Mouse (Mus musculus) neural tube, embryonic 15.5 days (tissue): ENCODE measurements around the gene Sema5a. TPM values are rescaled to one million over a fixed set of nuclear protein-coding genes. Genes with fewer than 3 reads are reported as not detected.

Experiments
- ATAC-seq: fragments of 200-750 bp; cut with Nextera tagmentation; 2 replicates; pipeline ENCODE4 v1.8.0; 2017; ENCODE audit warnings: mild to moderate bottlenecking, moderate TSS enrichment, moderate library complexity; ENCODE audit not compliant: low FRiP score
- H3K27ac ChIP-seq: fragments of 300-500 bp; sonication (generic); replicated peaks from 2 replicates; pipeline ENCODE4 v1.5.1; 2015; ENCODE audit warnings: mild to moderate bottlenecking, inconsistent platforms
- H3K27me3 ChIP-seq: fragments of 300-500 bp; sonication (generic); replicated peaks from 2 replicates; pipeline ENCODE4 v1.6.1; 2015; ENCODE audit warnings: inconsistent platforms
- H3K36me3 ChIP-seq: fragments of 300-500 bp; sonication (generic); 2 replicates; pipeline ENCODE4 v1.6.1; 2015; ENCODE audit warnings: inconsistent platforms
- H3K4me1 ChIP-seq: fragments of 300-500 bp; sonication (generic); 2 replicates; pipeline ENCODE4 v1.6.1; 2015; ENCODE audit warnings: inconsistent platforms
- H3K4me2 ChIP-seq: fragments of 300-500 bp; sonication (generic); 2 replicates; pipeline ENCODE4 v1.6.1; 2015; ENCODE audit warnings: inconsistent platforms, mild to moderate bottlenecking, moderate library complexity
- H3K4me3 ChIP-seq: fragments of 300-500 bp; sonication (generic); replicated peaks from 2 replicates; pipeline ENCODE4 v1.5.1; 2015; ENCODE audit warnings: mild to moderate bottlenecking, inconsistent platforms
- H3K9ac ChIP-seq: fragments of 300-500 bp; sonication (generic); replicated peaks from 2 replicates; pipeline ENCODE4 v1.6.1; 2015; ENCODE audit warnings: mild to moderate bottlenecking, inconsistent platforms
- H3K9me3 ChIP-seq: fragments of 300-500 bp; sonication (generic); replicated peaks from 2 replicates; pipeline ENCODE4 v1.6.1; 2016; ENCODE audit warnings: inconsistent platforms
- WGBS: fragments of 180-500 bp; shearing (Covaris S2); methylation state at CpG from one replicate; pipeline ENCODE4 v1.1.7; 2015; ENCODE audit warnings: mixed read lengths; 5-methylcytosine and 5-hydroxymethylcytosine counted together
- polyA plus RNA-seq: library from polyadenylated mRNA; unstranded; fragments of >200 nt; fragmentation: Nextera tagmentation; extraction: Ambion mirVana; gene quantifications from 2 replicates; pipeline ENCODE4 v1.2.1, GENCODE M21; 2015

Gene Sema5a
- polyA plus RNA-seq, 1 experiment from 2014 or later: 12.9 TPM

DNA sequence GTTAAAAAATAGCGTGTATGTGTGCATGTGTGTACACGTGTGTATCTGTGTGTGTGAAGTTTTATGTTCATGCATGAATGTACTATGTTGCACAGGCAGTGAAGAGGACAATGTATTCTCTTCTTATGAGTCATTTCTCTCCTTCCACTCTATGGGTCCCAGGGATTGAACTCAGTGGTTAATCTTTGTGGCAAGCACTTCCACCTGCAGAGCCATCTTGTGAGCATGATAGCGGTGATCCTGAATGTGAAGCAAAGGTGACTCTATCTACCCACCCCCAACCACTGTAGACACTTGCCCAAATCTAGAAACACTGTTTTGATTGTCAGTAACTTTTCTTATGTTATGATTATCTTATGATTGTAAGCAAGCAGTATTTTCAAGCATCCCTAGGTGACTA, 133.2 kb downstream of the Sema5a start:
- Histone ChIP-seq H3K4me2 (no peak overlapping the region), H3K4me1 (no peaks in the 10 kb centered on the region), H3K9me3 (no peaks in the 10 kb centered on the region), H3K4me3 (no peak overlapping the region), H3K27ac (no peak overlapping the region), H3K9ac (no peak overlapping the region), H3K27me3 (no peaks in the 10 kb centered on the region), H3K36me3 (no peaks in the 10 kb centered on the region)
- 94% methylated on average over 3 of the region's 3 CpGs for WGBS
- ATAC-seq: no peak

DNA sequence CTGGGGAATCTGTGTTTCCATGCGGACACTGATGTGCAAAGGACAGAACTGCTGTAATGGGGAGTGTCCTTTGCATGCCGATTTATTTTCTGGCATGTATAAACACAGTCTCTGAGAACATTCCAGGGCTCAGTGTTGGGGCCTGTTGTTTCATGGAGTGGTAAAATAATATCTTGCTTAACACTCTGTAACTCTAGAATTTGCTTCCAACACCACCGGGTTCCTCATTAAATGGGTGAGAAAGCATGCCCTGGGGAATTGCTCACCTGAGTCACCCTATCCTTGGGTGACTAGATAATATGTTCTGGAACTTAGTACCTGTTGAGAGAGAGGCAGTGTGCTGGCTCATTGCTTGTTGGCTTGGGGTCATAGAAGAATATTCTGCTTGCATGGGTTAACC, 135.7 kb downstream of the Sema5a start:
- Histone ChIP-seq H3K4me1 (no peaks in the 10 kb centered on the region), H3K27ac (no peak overlapping the region), H3K27me3 (no peaks in the 10 kb centered on the region), H3K9ac (no peak overlapping the region), H3K9me3 (no peaks in the 10 kb centered on the region), H3K4me2 (no peak overlapping the region), H3K36me3 (no peaks in the 10 kb centered on the region), H3K4me3 (no peak overlapping the region)
- 90% methylated on average over 3 of the region's 3 CpGs for WGBS
- ATAC-seq: no peak

DNA sequence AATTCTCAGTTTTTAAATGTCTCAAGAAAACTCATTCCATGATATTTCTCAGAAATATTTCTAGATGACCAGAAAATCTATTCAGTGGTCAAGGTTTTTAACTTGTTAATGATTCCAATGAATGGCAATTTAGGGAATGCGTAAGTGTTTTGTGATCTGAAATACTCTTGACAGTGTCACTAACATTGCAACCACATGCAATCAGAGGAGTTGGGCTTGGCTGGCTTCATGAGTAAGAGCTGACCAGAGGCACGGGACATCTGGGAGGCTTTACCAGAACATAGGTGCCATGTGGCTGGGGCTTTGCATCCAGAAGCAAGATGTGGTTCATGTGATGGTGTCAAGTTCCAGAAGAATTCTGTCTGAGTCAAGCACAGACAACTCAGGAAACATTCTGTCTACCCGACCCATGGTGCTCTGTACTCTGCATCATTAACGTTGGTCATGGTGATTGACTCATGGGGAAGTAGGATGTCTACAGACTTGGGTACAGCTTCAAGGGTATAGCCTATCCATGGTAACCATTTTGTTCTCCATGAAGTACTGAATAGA, 138.4 kb downstream of the Sema5a start:
- no peaks in the 10 kb centered on the region for H3K9me3 ChIP-seq
- H3K9ac ChIP-seq: no peak overlapping the region
- 92% methylated on average over 4 of the region's 4 CpGs for WGBS
- H3K27ac ChIP-seq: no peak overlapping the region
- no peaks in the 10 kb centered on the region for H3K27me3 ChIP-seq
- H3K4me3 ChIP-seq: no peak overlapping the region
- H3K4me2 ChIP-seq: no peak overlapping the region
- no peak for ATAC-seq
- H3K36me3 ChIP-seq: no peaks in the 10 kb centered on the region
- H3K4me1 ChIP-seq: no peaks in the 10 kb centered on the region

DNA sequence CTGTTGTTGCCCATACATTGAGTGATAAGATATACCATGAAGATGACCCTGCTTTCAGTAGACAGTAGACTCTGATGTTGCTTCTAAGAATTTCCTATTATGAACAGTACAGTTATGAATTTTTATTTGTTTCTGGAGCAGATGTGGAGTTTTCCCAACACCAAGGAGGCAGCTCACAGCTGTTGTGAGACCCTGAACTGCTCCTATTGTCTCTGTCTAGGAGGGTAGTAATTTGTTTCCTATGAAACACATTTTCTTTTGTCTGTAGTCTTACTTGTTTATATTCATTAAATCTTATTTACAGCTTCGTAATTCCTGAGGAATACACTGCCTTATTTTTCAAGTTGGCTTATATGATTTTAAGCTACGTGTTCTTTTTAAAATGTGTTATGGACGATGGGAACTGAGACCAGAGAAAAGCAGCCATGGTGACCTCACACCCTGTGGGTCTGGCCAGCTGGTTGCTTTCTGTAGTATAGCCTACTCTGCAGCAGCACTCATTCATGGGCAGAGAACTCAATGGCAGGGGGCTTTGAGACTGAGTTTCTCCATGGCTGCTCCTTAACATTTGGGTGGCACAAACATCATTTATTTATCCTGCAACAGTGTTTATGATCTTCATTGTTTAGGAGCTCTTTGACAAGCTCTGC, 151.8 kb downstream of the Sema5a start:
- Histone ChIP-seq H3K4me3 (no peak overlapping the region), H3K36me3 (no peaks in the 10 kb centered on the region), H3K27ac (no peak overlapping the region), H3K4me2 (no peak overlapping the region), H3K9ac (no peak overlapping the region), H3K27me3 (no peaks in the 10 kb centered on the region), H3K9me3 (no peaks in the 10 kb centered on the region), H3K4me1 (no peaks in the 10 kb centered on the region)
- 83% methylated on average over 3 of the region's 3 CpGs for WGBS
- no peak for ATAC-seq

DNA sequence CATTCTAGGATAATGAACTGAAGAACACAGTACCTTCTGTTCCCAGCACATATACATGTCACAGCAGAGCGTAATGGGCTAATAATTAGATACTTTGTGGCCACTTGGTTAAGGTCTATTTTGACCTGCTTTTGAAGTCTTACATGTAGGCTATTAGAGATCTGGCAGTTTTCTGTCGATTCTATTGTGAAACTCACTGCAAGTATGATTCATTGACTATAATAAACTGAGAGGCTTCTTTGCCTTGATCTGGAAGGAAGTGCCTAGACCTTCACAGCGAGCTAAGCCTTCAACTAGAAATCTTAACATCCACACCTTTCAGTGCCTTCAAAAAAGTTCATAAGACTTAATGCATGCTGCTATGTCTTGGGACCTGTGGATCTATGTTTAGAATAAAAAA, 152.5 kb downstream of the Sema5a start:
- no peak overlapping the region for H3K4me3 ChIP-seq
- no peak overlapping the region for H3K27ac ChIP-seq
- H3K9me3 ChIP-seq: no peaks in the 10 kb centered on the region
- no peak overlapping the region for H3K9ac ChIP-seq
- H3K4me1 ChIP-seq: no peaks in the 10 kb centered on the region
- no peaks in the 10 kb centered on the region for H3K27me3 ChIP-seq
- no peak overlapping the region for H3K4me2 ChIP-seq
- no peak for ATAC-seq
- 79% methylated on average over 3 of the region's 3 CpGs for WGBS
- no peaks in the 10 kb centered on the region for H3K36me3 ChIP-seq

DNA sequence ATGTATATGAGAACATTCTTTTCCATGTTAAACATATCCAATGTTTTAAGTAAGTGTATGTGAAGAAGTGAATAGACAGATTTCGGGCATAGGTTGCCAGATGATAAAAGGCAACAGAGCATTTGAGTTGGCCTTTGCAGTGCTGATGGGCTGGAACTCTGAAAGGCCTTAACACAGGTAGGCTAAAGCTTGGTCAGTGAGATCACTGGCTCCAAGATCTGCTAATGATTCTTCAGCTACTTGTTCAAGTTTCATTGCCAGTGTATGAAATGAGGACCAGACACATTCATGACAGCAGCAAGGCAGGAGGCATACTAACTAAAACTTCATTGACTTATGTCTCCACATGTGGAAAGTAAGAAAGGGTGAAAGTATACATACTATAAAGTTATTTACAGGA, 154.1 kb downstream of the Sema5a start:
- WGBS: 98% methylated on average over 1 of the region's 1 CpGs
- H3K4me2 ChIP-seq: no peak overlapping the region
- H3K36me3 ChIP-seq: no peaks in the 10 kb centered on the region
- H3K27ac ChIP-seq: no peak overlapping the region
- ATAC-seq: no peak
- H3K4me3 ChIP-seq: no peak overlapping the region
- no peaks in the 10 kb centered on the region for H3K27me3 ChIP-seq
- H3K4me1 ChIP-seq: no peaks in the 10 kb centered on the region
- no peak overlapping the region for H3K9ac ChIP-seq
- no peaks in the 10 kb centered on the region for H3K9me3 ChIP-seq

DNA sequence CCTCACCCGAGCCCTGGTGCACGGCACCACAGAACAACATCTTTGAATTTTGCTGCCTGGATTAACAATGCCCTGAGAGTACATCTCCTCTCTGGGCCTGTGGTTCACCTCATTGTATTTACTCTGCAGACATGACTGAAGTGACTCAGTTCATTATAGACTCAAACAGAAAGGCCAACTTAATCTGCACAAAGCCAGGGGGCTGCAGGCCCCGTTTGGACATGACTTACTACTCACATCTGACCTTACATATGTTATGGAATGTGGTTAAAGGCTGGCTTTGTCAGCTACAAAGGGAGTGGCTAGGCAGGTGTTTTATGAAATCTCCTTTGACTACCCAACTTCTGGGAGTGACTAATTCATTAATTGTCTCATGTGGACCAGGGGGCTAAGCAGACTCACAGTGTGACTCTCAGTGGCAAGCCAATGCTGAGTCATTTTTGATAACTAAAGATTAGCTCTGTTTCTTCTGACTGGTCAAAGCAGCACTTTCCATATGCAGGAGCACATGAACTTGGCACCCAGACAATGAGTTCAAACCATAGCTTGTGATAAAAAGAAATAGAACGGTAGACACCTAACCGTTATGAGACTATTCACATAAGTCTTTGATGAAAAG, 157.4 kb downstream of the Sema5a start:
- Histone ChIP-seq H3K9ac (no peak overlapping the region), H3K4me2 (no peak overlapping the region), H3K27ac (no peak overlapping the region), H3K4me1 (no peaks in the 10 kb centered on the region), H3K36me3 (no peaks in the 10 kb centered on the region), H3K9me3 (no peaks in the 10 kb centered on the region), H3K27me3 (no peaks in the 10 kb centered on the region), H3K4me3 (no peak overlapping the region)
- no peak for ATAC-seq
- WGBS: 68% methylated on average over 5 of the region's 5 CpGs

DNA sequence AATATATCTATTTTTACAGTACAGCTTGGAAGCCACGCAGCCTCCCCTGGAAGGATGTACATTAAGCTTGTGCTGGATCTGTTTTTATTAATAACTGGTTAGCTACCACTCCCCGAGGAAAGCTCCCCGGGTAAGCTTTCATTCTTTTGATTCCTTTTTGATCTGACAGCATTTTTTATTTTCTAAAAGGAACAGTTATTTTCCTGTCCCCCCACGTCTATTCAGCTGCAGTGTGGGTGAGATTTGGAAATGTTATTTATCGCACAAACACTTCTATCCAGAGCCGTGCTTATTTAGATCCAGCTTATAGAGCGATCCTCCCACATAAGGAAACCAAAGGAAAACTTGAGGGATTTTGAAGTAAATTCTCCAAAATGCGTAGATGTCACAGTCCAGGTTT, 158.7 kb downstream of the Sema5a start:
- Histone ChIP-seq H3K27me3 (no peaks in the 10 kb centered on the region), H3K4me3 (no peak overlapping the region), H3K9ac (no peak overlapping the region), H3K36me3 (no peaks in the 10 kb centered on the region), H3K4me2 (no peak overlapping the region), H3K9me3 (no peaks in the 10 kb centered on the region), H3K27ac (no peak overlapping the region), H3K4me1 (no peaks in the 10 kb centered on the region)
- no peak for ATAC-seq
- 79% methylated on average over 8 of the region's 8 CpGs for WGBS

DNA sequence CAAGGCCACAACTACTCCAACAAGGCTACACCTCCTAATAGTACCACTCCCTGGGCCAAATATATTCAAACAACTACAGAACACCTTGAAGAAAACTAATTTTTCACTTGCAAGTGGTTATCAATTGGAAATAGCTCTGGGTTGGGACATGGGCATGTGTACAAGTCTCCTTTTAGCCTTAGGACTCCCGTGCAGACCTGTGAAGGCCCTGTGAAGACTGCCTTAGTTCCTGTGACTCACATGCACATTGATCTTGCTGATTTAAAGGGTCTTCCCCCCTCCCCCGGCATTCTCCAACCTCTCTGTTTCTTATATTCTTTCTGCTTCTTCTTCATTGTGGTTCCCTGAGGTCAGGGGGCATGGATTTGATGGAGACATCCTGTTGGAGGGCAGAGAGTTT, 161.8 kb downstream of the Sema5a start:
- H3K27me3 ChIP-seq: no peaks in the 10 kb centered on the region
- 88% methylated on average over 2 of the region's 2 CpGs for WGBS
- H3K27ac ChIP-seq: no peak overlapping the region
- H3K36me3 ChIP-seq: no peaks in the 10 kb centered on the region
- no peaks in the 10 kb centered on the region for H3K9me3 ChIP-seq
- no peak for ATAC-seq
- no peak overlapping the region for H3K4me2 ChIP-seq
- no peaks in the 10 kb centered on the region for H3K4me1 ChIP-seq
- H3K4me3 ChIP-seq: no peak overlapping the region
- no peak overlapping the region for H3K9ac ChIP-seq

DNA sequence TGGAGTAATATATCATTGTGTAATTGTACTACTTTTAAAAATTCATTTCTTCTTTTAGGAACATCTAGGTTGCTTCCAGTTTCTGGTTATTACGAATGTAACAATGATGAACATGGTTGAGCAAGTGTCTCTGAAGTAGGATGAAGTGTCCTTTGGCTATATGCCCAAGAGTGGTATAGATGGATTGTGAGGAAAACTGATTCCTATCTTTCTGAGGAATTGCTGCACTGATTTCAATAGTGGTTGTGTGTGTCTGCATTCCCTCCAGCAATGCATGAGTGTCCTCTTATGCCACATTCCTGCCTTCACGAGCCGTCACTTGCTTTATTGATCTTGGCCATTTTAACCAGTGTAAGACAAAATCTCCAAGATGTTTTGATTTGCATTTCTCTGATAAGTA, 163.2 kb downstream of the Sema5a start:
- H3K9ac ChIP-seq: no peak overlapping the region
- H3K4me2 ChIP-seq: no peak overlapping the region
- WGBS: 91% methylated on average over 3 of the region's 3 CpGs
- H3K36me3 ChIP-seq: no peaks in the 10 kb centered on the region
- H3K27me3 ChIP-seq: no peaks in the 10 kb centered on the region
- ATAC-seq: no peak
- H3K9me3 ChIP-seq: no peaks in the 10 kb centered on the region
- H3K27ac ChIP-seq: no peak overlapping the region
- H3K4me1 ChIP-seq: no peaks in the 10 kb centered on the region
- no peak overlapping the region for H3K4me3 ChIP-seq

DNA sequence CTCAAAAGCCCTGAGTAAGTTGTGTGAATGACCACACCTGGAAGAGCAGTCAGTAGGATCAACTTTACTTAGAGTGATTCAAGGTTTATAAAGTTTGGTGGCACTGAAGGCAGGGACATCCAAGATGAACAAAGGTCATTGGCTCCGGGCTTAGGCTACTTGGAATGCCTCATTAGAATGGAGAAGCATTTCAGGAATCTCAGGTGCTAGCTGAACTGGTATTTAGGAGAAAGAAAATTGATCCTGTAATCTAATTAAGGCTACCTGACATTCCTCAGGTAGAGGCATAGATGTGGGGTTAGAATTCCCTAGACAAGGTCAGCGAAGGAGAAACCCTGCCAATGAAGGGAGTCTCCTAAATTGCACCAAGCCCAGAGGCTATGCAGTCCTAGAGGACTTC, 171.7 kb downstream of the Sema5a start:
- Histone ChIP-seq H3K4me3 (no peak overlapping the region), H3K27me3 (no peaks in the 10 kb centered on the region), H3K27ac (no peak overlapping the region), H3K4me2 (no peak overlapping the region), H3K4me1 (no peaks in the 10 kb centered on the region), H3K36me3 (no peaks in the 10 kb centered on the region), H3K9ac (no peak overlapping the region), H3K9me3 (no peaks in the 10 kb centered on the region)
- no peak for ATAC-seq
- WGBS: 95% methylated on average over 2 of the region's 2 CpGs

DNA sequence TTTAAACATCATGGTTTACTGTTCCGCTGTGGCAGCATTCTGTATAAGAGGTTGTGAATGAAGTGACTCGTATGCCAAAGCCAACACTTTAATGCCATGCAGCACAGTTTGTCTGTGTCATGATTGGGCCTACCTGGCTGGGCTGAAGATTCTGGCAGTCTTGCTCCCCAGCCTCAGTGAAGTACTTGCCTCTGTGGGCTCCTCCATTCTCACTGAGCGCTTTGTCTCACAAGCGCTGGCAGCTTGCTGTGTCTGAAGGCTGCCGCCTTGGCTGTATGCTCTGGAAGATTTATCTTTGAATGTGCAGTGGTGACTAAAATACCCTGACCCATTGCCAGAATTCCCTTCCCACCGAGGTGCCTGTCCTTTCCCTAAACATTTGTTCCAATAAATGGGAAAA, 178.0 kb downstream of the Sema5a start:
- Histone ChIP-seq H3K9me3 (no peaks in the 10 kb centered on the region), H3K36me3 (no peaks in the 10 kb centered on the region), H3K9ac (no peak overlapping the region), H3K4me3 (no peak overlapping the region), H3K27me3 (no peaks in the 10 kb centered on the region), H3K4me2 (no peak overlapping the region), H3K4me1 (peaks cover 11% of the 10 kb centered on the region; the same call in 1 of the 2 replicates), H3K27ac (no peak overlapping the region)
- ATAC-seq: peak; percentile 55; the same call in 1 of the 2 replicates
- WGBS: 50% methylated on average over 6 of the region's 6 CpGs
